Mouse (Mus musculus): ENCODE measurements around the gene Nfix.

DNA sequence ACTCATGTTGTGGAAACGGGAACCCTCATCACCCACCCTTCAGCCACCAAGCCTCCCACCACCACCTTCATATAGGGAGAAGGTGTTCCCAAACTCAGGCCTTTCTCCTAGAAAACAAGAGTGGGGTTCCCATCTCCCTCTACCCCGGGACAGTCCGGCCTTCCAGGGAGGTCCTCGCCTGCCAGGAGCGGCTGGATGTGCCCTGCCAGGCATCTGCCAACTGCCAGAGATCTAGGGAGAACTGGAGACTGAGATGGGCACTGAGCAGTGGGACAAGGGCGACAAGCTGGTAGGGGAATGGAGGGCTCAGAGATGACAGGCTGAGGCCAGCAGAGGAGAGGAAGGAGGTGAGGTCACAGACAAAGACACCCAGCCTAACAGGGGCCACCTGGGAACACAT lies 66.2 kb downstream of the Nfix start:
- TF ChIP-seq CTCF (IDR thresholded peaks at IDR 0.05; ENCODE audit: borderline replicate concordance, control insufficient read depth, extremely low read depth, insufficient read depth, low read length, poor library complexity) (no peak), POLR2A (IDR thresholded peaks at IDR 0.05; ENCODE audit: control insufficient read depth, extremely low read depth, insufficient read depth, low read length, poor library complexity) (no peak)

All from thymus, adult 2 months (tissue).